Mouse (Mus musculus): ENCODE measurements around the gene Tmem82. TPM values are rescaled to one million over a fixed set of nuclear protein-coding genes. Genes with fewer than 3 reads are reported as not detected.

The Tmem82 gene
- total RNA-seq, 1 experiment, result 3.9 TPM

DNA sequence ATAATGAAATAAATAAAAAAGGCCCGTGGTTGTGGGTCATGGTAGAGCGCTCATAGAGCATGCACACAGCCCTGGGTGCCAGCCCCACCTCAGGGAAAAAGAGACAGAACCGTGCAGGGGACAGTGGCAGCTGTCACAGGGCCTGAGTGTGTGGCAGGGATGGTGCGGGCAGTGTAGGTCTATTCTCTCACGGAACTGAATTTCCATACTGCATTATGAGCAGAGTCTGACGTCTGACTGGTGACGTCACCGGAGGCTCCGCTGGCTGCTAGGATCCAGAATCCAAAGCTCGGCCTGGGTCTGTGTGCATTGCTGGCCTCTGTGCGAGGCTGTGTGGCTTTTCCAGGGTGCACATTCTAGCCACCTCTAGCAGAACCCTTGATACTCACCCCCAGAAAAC is 42.5 kb upstream of the Tmem82 start:
- H3K27ac ChIP-seq (ENCODE audit: insufficient read depth, low read depth, low read length, poor library complexity, severe bottlenecking), result no peak overlapping the region; the same call in 1 of the 2 replicates
- H3K4me1 ChIP-seq (ENCODE audit: control insufficient read depth in 2 of 2, insufficient read depth in 2 of 2, low read length in 2 of 2, poor library complexity in 1 of 2), result peaks cover 3 to 20% of the 10 kb centered on the region in 2 experiments; a peak in 3 of 4 replicates
- no peak overlapping the region for H3K4me3 ChIP-seq (ENCODE audit: insufficient read depth in 1 of 2, low read depth in 1 of 2, low read length in 2 of 2, poor library complexity in 1 of 2, severe bottlenecking in 1 of 2)
- TF ChIP-seq CHD2 (IDR thresholded peaks at IDR 0.05; ENCODE audit: low read depth, low read length) (no peak), ZNF384 (IDR thresholded peaks at IDR 0.05; ENCODE audit: low read depth, low read length) (no peak), ZC3H11A (IDR thresholded peaks at IDR 0.05; ENCODE audit: borderline replicate concordance, low read depth, low read length) (no peak), HCFC1 (IDR thresholded peaks at IDR 0.05; ENCODE audit: borderline replicate concordance, insufficient read depth, low read length) (no peak), MAFK (IDR thresholded peaks at IDR 0.05; ENCODE audit: insufficient read depth, low read depth, low read length) (no peak)
- no peak overlapping the region for H3K9ac ChIP-seq (ENCODE audit: insufficient read depth, low read depth, low read length, poor library complexity, severe bottlenecking)
- in situ Hi-C loops (cut with MboI; ENCODE audit: low sequenced_read_pairs in 2 of 2, unreplicated experiment in 2 of 2), result no loop called here
- H3K36me3 ChIP-seq (ENCODE audit: control insufficient read depth, insufficient read depth, low read length, poor library complexity, severe bottlenecking), result no peaks in the 10 kb centered on the region
- H3K9me3 ChIP-seq (ENCODE audit: control insufficient read depth, insufficient read depth, low read depth, low read length), result no peaks in the 10 kb centered on the region
- no peak for DNase-seq (ENCODE audit: low read depth, low spot score)

DNA sequence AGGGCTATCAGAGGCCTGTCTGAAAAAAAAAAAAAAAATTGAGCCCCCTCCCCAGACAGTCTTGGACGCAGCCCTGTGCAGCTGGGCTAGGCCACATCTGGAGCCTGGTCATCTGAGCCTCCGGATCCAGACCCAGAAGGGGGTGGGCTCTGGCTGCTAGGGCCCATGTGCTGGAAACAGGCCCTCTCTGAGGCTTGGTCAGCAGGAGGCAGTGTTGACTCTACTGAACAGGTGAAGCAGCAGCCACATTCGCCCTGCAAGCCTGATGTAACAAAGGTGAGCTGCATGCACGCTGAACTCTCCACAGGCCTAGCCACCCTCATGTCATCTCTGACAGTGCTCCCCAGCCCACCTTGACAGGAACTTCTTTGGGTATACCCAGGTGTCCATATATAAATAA is 41.3 kb upstream of the Tmem82 start:
- no peak overlapping the region for H3K9ac ChIP-seq (ENCODE audit: insufficient read depth, low read depth, low read length, poor library complexity, severe bottlenecking)
- peaks cover 3 to 18% of the 10 kb centered on the region in 2 experiments; a peak in 3 of 4 replicates for H3K4me1 ChIP-seq (ENCODE audit: control insufficient read depth in 2 of 2, insufficient read depth in 2 of 2, low read length in 2 of 2, poor library complexity in 1 of 2)
- no peak overlapping the region for H3K4me3 ChIP-seq (ENCODE audit: insufficient read depth in 1 of 2, low read depth in 1 of 2, low read length in 2 of 2, poor library complexity in 1 of 2, severe bottlenecking in 1 of 2)
- in situ Hi-C loops (cut with MboI; ENCODE audit: low sequenced_read_pairs in 2 of 2, unreplicated experiment in 2 of 2), result no loop called here
- TF ChIP-seq CHD2 (IDR thresholded peaks at IDR 0.05; ENCODE audit: low read depth, low read length), result no peak
- no peak for TF ChIP-seq MAFK (IDR thresholded peaks at IDR 0.05; ENCODE audit: insufficient read depth, low read depth, low read length)
- TF ChIP-seq ZNF384 (IDR thresholded peaks at IDR 0.05; ENCODE audit: low read depth, low read length), result no peak
- TF ChIP-seq ZC3H11A (IDR thresholded peaks at IDR 0.05; ENCODE audit: borderline replicate concordance, low read depth, low read length), result no peak
- no peak for TF ChIP-seq HCFC1 (IDR thresholded peaks at IDR 0.05; ENCODE audit: borderline replicate concordance, insufficient read depth, low read length)
- no peak for DNase-seq (ENCODE audit: low read depth, low spot score)
- no peak overlapping the region for H3K27ac ChIP-seq (ENCODE audit: insufficient read depth, low read depth, low read length, poor library complexity, severe bottlenecking)
- no peaks in the 10 kb centered on the region for H3K36me3 ChIP-seq (ENCODE audit: control insufficient read depth, insufficient read depth, low read length, poor library complexity, severe bottlenecking)
- no peaks in the 10 kb centered on the region for H3K9me3 ChIP-seq (ENCODE audit: control insufficient read depth, insufficient read depth, low read depth, low read length)

DNA sequence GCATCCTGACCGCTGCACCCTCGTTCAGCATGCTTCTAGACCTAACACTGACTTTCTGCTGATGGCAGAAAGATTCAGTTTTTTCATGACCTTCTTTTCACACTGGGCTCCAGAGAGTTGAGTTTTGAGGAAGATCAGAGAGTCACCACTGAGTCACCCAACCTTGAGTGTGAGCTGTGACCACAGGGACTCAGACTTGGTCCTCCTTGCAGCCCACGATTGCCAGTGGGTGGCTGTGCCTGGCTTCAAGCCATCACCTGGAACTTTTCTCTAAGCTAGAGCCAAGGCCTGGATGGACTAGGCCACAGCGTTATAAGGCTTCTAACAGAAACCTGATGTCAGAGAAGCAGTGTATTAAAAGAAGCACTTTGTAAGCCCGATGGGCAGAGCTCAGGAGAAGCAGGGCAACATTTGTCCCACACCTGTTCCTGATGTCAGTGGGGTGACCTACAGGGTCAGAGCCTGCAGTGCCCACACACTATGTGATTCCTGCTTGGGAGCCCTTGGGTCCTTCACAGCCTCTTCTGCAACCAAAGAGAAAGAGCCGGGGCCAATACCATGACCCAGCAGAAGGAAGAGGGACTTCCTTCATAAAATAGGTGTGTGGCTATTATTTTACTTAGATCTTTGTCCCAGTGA is 40.5 kb upstream of the Tmem82 start:
- H3K9ac ChIP-seq (ENCODE audit: insufficient read depth, low read depth, low read length, poor library complexity, severe bottlenecking), result no peak overlapping the region
- TF ChIP-seq MAFK (IDR thresholded peaks at IDR 0.05; ENCODE audit: insufficient read depth, low read depth, low read length), result no peak
- no peak for TF ChIP-seq HCFC1 (IDR thresholded peaks at IDR 0.05; ENCODE audit: borderline replicate concordance, insufficient read depth, low read length)
- TF ChIP-seq CHD2 (IDR thresholded peaks at IDR 0.05; ENCODE audit: low read depth, low read length), result no peak
- TF ChIP-seq ZNF384 (IDR thresholded peaks at IDR 0.05; ENCODE audit: low read depth, low read length), result no peak
- TF ChIP-seq ZC3H11A (IDR thresholded peaks at IDR 0.05; ENCODE audit: borderline replicate concordance, low read depth, low read length), result no peak
- H3K4me3 ChIP-seq (ENCODE audit: insufficient read depth in 1 of 2, low read depth in 1 of 2, low read length in 2 of 2, poor library complexity in 1 of 2, severe bottlenecking in 1 of 2), result no peak overlapping the region
- H3K36me3 ChIP-seq (ENCODE audit: control insufficient read depth, insufficient read depth, low read length, poor library complexity, severe bottlenecking), result no peaks in the 10 kb centered on the region
- in situ Hi-C loops (cut with MboI; ENCODE audit: low sequenced_read_pairs in 2 of 2, unreplicated experiment in 2 of 2), result no loop called here
- H3K9me3 ChIP-seq (ENCODE audit: control insufficient read depth, insufficient read depth, low read depth, low read length), result no peaks in the 10 kb centered on the region
- H3K4me1 ChIP-seq (ENCODE audit: control insufficient read depth in 2 of 2, insufficient read depth in 2 of 2, low read length in 2 of 2, poor library complexity in 1 of 2), result peaks cover 0 to 11% of the 10 kb centered on the region in 2 experiments; a peak in 1 of 4 replicates
- no peak for DNase-seq (ENCODE audit: low read depth, low spot score)
- H3K27ac ChIP-seq (ENCODE audit: insufficient read depth, low read depth, low read length, poor library complexity, severe bottlenecking), result no peak overlapping the region

DNA sequence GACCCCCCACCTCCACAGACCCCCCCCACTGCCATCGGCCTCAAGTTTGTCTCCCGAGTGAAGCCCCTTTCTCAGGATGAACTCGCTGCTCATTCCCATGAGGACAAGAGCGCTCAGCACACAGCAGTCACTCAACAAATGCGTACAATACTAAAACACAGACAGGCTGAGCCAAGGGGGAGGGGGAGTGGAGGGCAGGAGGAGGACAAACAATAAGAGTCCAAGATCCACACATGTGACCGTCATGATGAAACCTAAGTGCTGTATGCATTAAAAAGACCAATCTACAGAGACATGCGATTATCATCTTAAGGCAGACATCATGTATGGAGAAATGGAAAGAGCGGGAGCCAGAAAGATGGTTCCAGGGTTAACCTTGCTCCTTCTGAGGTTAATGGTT is 38.5 kb upstream of the Tmem82 start:
- TF ChIP-seq HCFC1 (IDR thresholded peaks at IDR 0.05; ENCODE audit: borderline replicate concordance, insufficient read depth, low read length), result no peak
- TF ChIP-seq MAFK (IDR thresholded peaks at IDR 0.05; ENCODE audit: insufficient read depth, low read depth, low read length), result no peak
- no peak for TF ChIP-seq ZNF384 (IDR thresholded peaks at IDR 0.05; ENCODE audit: low read depth, low read length)
- no peak for TF ChIP-seq CHD2 (IDR thresholded peaks at IDR 0.05; ENCODE audit: low read depth, low read length)
- no peak for TF ChIP-seq ZC3H11A (IDR thresholded peaks at IDR 0.05; ENCODE audit: borderline replicate concordance, low read depth, low read length)

More for the DNA sequence above, 38.5 kb upstream of the Tmem82 start:
- Histone ChIP-seq H3K9me3 (ENCODE audit: control insufficient read depth, insufficient read depth, low read depth, low read length) (no peaks in the 10 kb centered on the region), H3K27ac (ENCODE audit: insufficient read depth, low read depth, low read length, poor library complexity, severe bottlenecking) (no peak overlapping the region), H3K36me3 (ENCODE audit: control insufficient read depth, insufficient read depth, low read length, poor library complexity, severe bottlenecking) (no peaks in the 10 kb centered on the region), H3K4me1 (ENCODE audit: control insufficient read depth in 2 of 2, insufficient read depth in 2 of 2, low read length in 2 of 2, poor library complexity in 1 of 2) (peaks cover 0 to 7% of the 10 kb centered on the region in 2 experiments; a peak in 1 of 4 replicates), H3K4me3 (ENCODE audit: insufficient read depth in 1 of 2, low read depth in 1 of 2, low read length in 2 of 2, poor library complexity in 1 of 2, severe bottlenecking in 1 of 2) (no peak overlapping the region), H3K9ac (ENCODE audit: insufficient read depth, low read depth, low read length, poor library complexity, severe bottlenecking) (no peak overlapping the region)
- no peak for DNase-seq (ENCODE audit: low read depth, low spot score)
- in situ Hi-C loops (cut with MboI; ENCODE audit: low sequenced_read_pairs in 2 of 2, unreplicated experiment in 2 of 2), result no loop called here
